Mouse (Mus musculus) hindbrain, postnatal 0 days (tissue): ENCODE data around the gene Fmo3. TPM values are rescaled to one million over a fixed set of nuclear protein-coding genes. Genes with fewer than 3 reads are reported as not detected.

Experiments
- ATAC-seq: fragments of 200-750 bp; cut with Nextera tagmentation; 2 replicates; pipeline ENCODE4 v1.8.0; 2017; ENCODE audit warnings: mild to moderate bottlenecking, moderate TSS enrichment, moderate library complexity
- DNase-seq: peaks from one replicate; pipeline ENCODE4 v3.0.0-alpha.2; 2015; ENCODE audit warnings: low spot score
- H3K27ac ChIP-seq: fragments of 300-500 bp; sonication (generic); 2 replicates; pipeline ENCODE4 v1.5.1; 2014; ENCODE audit warnings: mild to moderate bottlenecking
- H3K27me3 ChIP-seq: fragments of 300-500 bp; sonication (generic); 2 replicates; pipeline ENCODE4 v1.6.1; 2014; ENCODE audit warnings: low read length, mixed read lengths; ENCODE audit not compliant: insufficient read depth
- H3K36me3 ChIP-seq: fragments of 300-500 bp; sonication (generic); 2 replicates; pipeline ENCODE4 v1.6.1; 2014; ENCODE audit warnings: low read length, mixed read lengths; ENCODE audit not compliant: insufficient read depth
- H3K4me1 ChIP-seq: fragments of 300-500 bp; sonication (generic); 2 replicates; pipeline ENCODE4 v1.6.1; 2014; ENCODE audit warnings: antibody characterized with exemption, low read length, mixed read lengths; ENCODE audit not compliant: insufficient read depth
- H3K4me2 ChIP-seq: fragments of 300-500 bp; sonication (generic); 2 replicates; pipeline ENCODE4 v1.6.1; 2014; ENCODE audit warnings: low read depth, mild to moderate bottlenecking, low read length, moderate library complexity, mixed read lengths
- H3K4me3 ChIP-seq: fragments of 300-500 bp; sonication (generic); 2 replicates; pipeline ENCODE4 v1.5.1; 2014; ENCODE audit warnings: low read length
- H3K9ac ChIP-seq: fragments of 300-500 bp; sonication (generic); replicated peaks from 2 replicates; pipeline ENCODE4 v1.6.1; 2014; ENCODE audit warnings: mild to moderate bottlenecking, low read length, moderate library complexity, mixed read lengths
- H3K9me3 ChIP-seq: fragments of 300-500 bp; sonication (generic); 2 replicates; pipeline ENCODE4 v1.6.1; 2016; ENCODE audit warnings: low read length, mixed read lengths
- CTCF ChIP-seq: IDR thresholded peaks from 2 replicates; pipeline ENCODE4 v1.5.1; 2016; ENCODE audit warnings: antibody characterized with exemption, control low read depth, low read depth
- WGBS: fragments of 180-500 bp; shearing (Covaris S2); extraction: QIAGEN DNeasy Blood & Tissue Kit; methylation state at CpG from one replicate; pipeline ENCODE4 v1.1.7; 2014; 5-methylcytosine and 5-hydroxymethylcytosine counted together
- polyA plus RNA-seq: library from polyadenylated mRNA; unstranded; fragments of >200 nt; fragmentation: Nextera tagmentation; extraction: Ambion mirVana; gene quantifications from 2 replicates; pipeline ENCODE4 v1.2.1, GENCODE M21; 2015
- total RNA-seq: library from RNA; depleted of rRNA; stranded (reverse); fragments of >200 nt; gene quantifications from 2 replicates; pipeline ENCODE4 v1.2.3, GENCODE M21; 2014; rRNA removed

Fmo3 gene
- total and polyA plus RNA-seq, 2 experiments from 2014 or later, result not detected

DNA sequence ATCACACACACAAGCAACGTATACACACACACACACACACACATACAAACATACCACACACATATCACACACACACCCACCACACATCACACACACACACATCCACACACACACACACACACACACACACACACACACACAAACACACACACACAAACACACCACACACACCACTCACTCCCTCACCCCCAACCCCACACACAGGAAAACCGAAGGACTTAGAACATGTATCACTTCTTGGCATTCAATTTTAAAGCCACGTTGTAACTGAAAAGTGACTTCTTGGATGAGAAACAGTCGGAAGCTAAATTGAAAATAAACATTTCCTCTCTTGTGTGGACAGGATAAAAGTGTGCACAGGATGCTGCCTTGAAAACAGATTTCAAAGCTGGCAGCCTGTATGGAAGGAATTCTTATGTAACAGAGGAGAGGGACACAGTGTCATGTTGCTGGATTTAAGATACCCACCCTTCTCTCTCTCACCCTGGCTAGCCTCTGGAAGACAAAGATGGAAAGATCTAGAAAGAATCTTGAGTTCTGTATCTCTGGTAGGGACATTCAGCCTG is 52.9 kb downstream of the Fmo3 start:
- DNase-seq (no peak), ATAC-seq (no peak)
- Histone ChIP-seq H3K27me3 (no peaks in the 10 kb centered on the region), H3K9ac (no peak overlapping the region), H3K4me3 (no peak overlapping the region), H3K9me3 (no peaks in the 10 kb centered on the region), H3K4me1 (no peaks in the 10 kb centered on the region), H3K4me2 (no peak overlapping the region), H3K36me3 (no peaks in the 10 kb centered on the region), H3K27ac (no peak overlapping the region)
- TF ChIP-seq CTCF, result no peak
- 74% methylated on average over 4 of the region's 4 CpGs for WGBS

GRCm38 (mm10) chr1:162930631-162931030 is 53.7 kb downstream of the Fmo3 start:
- Histone ChIP-seq H3K27me3 (no peaks in the 10 kb centered on the region), H3K4me1 (no peaks in the 10 kb centered on the region), H3K9ac (no peak overlapping the region), H3K36me3 (no peaks in the 10 kb centered on the region), H3K4me2 (no peak overlapping the region), H3K9me3 (no peaks in the 10 kb centered on the region), H3K27ac (no peak overlapping the region), H3K4me3 (no peak overlapping the region)
- ATAC-seq, result no peak
- 77% methylated on average over 2 of the region's 2 CpGs for WGBS
- no peak for DNase-seq
- no peak for TF ChIP-seq CTCF

- H3K4me2 ChIP-seq, result no peak overlapping the region
- no peaks in the 10 kb centered on the region for H3K4me1 ChIP-seq
- no peak overlapping the region for H3K27ac ChIP-seq
- no peaks in the 10 kb centered on the region for H3K36me3 ChIP-seq
- no peak for ATAC-seq
- DNase-seq, result no peak
- TF ChIP-seq CTCF, result no peak
- no peaks in the 10 kb centered on the region for H3K9me3 ChIP-seq
- WGBS, result 94% methylated on average over 3 of the region's 3 CpGs
- H3K9ac ChIP-seq, result no peak overlapping the region
- no peaks in the 10 kb centered on the region for H3K27me3 ChIP-seq
- H3K4me3 ChIP-seq, result no peak overlapping the region
These were observed 55.2 kb downstream of the Fmo3 start for GRCm38 (mm10) chr1:162929146-162929545.

- Histone ChIP-seq H3K36me3 (no peaks in the 10 kb centered on the region), H3K9me3 (no peaks in the 10 kb centered on the region), H3K27ac (no peak overlapping the region), H3K4me3 (no peak overlapping the region), H3K9ac (no peak overlapping the region), H3K27me3 (no peaks in the 10 kb centered on the region), H3K4me1 (no peaks in the 10 kb centered on the region), H3K4me2 (no peak overlapping the region)
- 82% methylated on average over 1 of the region's 1 CpGs for WGBS
- no peak for DNase-seq
- TF ChIP-seq CTCF, result no peak
- ATAC-seq, result no peak
These were observed 59.2 kb downstream of the Fmo3 start for GRCm38 (mm10) chr1:162925121-162925520.

DNA sequence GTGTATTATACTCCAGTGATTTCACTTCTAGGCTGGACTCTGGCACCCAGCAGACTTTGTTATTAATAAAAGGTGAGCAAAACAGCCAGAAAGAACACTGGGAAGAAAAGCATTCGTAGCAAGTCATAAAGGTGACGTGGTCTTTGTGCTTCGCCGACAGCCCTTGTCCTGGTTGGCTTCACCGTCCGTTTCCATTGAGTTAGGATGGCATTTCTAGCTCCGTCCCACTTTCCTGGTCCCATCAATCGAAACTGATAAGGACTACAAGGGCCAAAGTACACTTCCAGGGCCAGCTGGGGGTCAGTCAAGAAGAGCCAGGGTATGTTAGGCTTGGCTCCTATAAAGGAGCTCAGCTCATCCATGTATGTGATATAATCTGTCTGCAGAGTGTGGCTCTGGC is 67.7 kb downstream of the Fmo3 start:
- WGBS, result 82% methylated on average over 8 of the region's 8 CpGs
- no peaks in the 10 kb centered on the region for H3K4me1 ChIP-seq
- H3K9me3 ChIP-seq, result no peaks in the 10 kb centered on the region
- no peak overlapping the region for H3K4me2 ChIP-seq
- no peak overlapping the region for H3K27ac ChIP-seq
- TF ChIP-seq CTCF, result no peak
- H3K27me3 ChIP-seq, result no peaks in the 10 kb centered on the region
- ATAC-seq (no peak), DNase-seq (no peak)
- H3K9ac ChIP-seq, result no peak overlapping the region
- no peak overlapping the region for H3K4me3 ChIP-seq
- H3K36me3 ChIP-seq, result no peaks in the 10 kb centered on the region

- H3K36me3 ChIP-seq, result no peaks in the 10 kb centered on the region
- no peaks in the 10 kb centered on the region for H3K4me1 ChIP-seq
- H3K4me2 ChIP-seq, result no peak overlapping the region
- no peak for TF ChIP-seq CTCF
- H3K27ac ChIP-seq, result no peak overlapping the region
- no peak overlapping the region for H3K4me3 ChIP-seq
- no peak overlapping the region for H3K9ac ChIP-seq
- H3K9me3 ChIP-seq, result no peaks in the 10 kb centered on the region
- DNase-seq (no peak), ATAC-seq (no peak)
- no peaks in the 10 kb centered on the region for H3K27me3 ChIP-seq
- 90% methylated on average over 4 of the region's 4 CpGs for WGBS
These were observed 69.3 kb downstream of the Fmo3 start for GRCm38 (mm10) chr1:162914932-162915556.

- Histone ChIP-seq H3K4me3 (no peak overlapping the region), H3K9ac (no peak overlapping the region), H3K4me2 (no peak overlapping the region), H3K9me3 (no peaks in the 10 kb centered on the region), H3K27me3 (no peaks in the 10 kb centered on the region), H3K27ac (no peak overlapping the region), H3K36me3 (no peaks in the 10 kb centered on the region), H3K4me1 (no peaks in the 10 kb centered on the region)
- ATAC-seq (no peak), DNase-seq (no peak)
- no peak for TF ChIP-seq CTCF
These were observed 72.2 kb downstream of the Fmo3 start for GRCm38 (mm10) chr1:162912085-162912484.

Other genes starting within 250 kb of the Fmo3 start
- 58.9 and 68.6 TPM in 2 replicates for gene Prrc2c, start 244.0 kb downstream of the Fmo3 start, total RNA-seq
- gene Prrc2c, start 244.0 kb downstream of the Fmo3 start, polyA plus RNA-seq, result 133 and 148 TPM in 2 replicates
- 0.52 and 0.90 TPM in 2 replicates for gene Fmo4, start 170.6 kb downstream of the Fmo3 start, total RNA-seq
- 0.96 and 1.1 TPM in 2 replicates for gene Fmo4, start 170.6 kb downstream of the Fmo3 start, polyA plus RNA-seq
- 45.3 and 48.8 TPM in 2 replicates for gene Fmo1, start 117.9 kb downstream of the Fmo3 start, total RNA-seq
- gene Fmo1, start 117.9 kb downstream of the Fmo3 start, polyA plus RNA-seq, result 33.2 and 36.8 TPM in 2 replicates
- gene Fmo2, start 85.8 kb downstream of the Fmo3 start, total RNA-seq, result 0.14 and 1.1 TPM in 2 replicates
- gene Fmo2, start 85.8 kb downstream of the Fmo3 start, polyA plus RNA-seq, result 0.44 and 0.68 TPM in 2 replicates
- not detected in 2 replicates for gene Fmo6, start 47.0 kb downstream of the Fmo3 start, total RNA-seq
- gene Fmo6, start 47.0 kb downstream of the Fmo3 start, polyA plus RNA-seq, result not detected in 2 replicates
- gene Mroh9, start 101.1 kb upstream of the Fmo3 start, total RNA-seq, result not detected in 2 replicates
- gene Mroh9, start 101.1 kb upstream of the Fmo3 start, polyA plus RNA-seq, result not detected in 2 replicates